Mouse (Mus musculus) spleen, adult 18-20 months (tissue): ENCODE measurements around the gene Tango2.
"Not testable (repeated sequence)": the region's sequence is repeated elsewhere in the genome, so short reads cannot be mapped to it uniquely, and the experiment has no call there.

Experiments
- DNase-seq, 2 experiments: peaks; one replicate each; pipeline ENCODE4 v3.0.0; 2022; ENCODE audit warnings: mixed read lengths in 2 of 2

The Tango2 gene

GRCm38 (mm10) chr16:18342076-18342475, 5.8 kb downstream of the Tango2 start:
- DNase-seq, result no peak

- DNase-seq, result no peak
These were observed 6.3 kb downstream of the Tango2 start for GRCm38 (mm10) chr16:18341605-18342004.

DNA sequence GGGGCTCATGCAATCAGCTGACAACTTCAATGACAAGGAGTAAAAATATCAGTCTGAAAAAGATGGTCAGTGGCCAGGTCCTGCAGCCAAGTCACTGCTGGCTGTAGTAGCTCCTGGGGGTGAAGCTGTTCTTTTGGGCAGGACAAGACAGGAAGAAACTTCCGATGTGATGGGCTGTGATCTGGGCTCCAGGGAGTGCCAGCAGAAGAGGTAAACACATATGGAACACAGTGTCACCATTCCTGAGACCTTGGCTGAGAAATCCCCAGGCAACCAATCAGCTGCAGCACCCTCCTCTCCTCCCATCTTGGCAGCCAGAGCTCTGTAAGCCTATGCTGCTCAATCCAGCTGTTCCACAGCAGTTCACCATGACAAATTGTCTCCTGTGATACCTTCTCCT, 8.0 kb downstream of the Tango2 start:
- DNase-seq, result no peak

- no peak for DNase-seq
These were observed 10.6 kb downstream of the Tango2 start for GRCm38 (mm10) chr16:18337261-18337660.

GRCm38 (mm10) chr16:18335981-18336380, 11.9 kb downstream of the Tango2 start:
- DNase-seq, result no peak

GRCm38 (mm10) chr16:18333976-18334375, 13.9 kb downstream of the Tango2 start:
- no peak for DNase-seq

DNA sequence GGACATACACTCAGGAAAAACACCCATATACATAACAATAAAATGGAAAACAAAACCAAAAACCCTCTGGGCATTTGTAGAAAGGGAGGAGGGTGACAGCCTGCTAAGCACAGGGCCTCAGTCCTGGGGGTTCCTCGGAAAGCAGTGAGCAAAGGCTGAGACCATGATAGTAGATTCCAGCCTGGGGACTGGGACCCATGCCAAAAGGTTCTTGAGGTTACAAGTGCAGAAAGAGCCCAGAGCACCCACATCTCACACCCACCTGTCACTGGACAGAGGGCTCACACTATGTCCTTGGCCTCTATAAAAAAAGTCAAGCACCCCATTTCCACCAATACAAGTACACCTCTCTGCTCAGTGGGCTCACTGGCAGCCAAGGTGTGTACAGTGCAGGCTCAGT, 19.4 kb downstream of the Tango2 start:
- no peak for DNase-seq

GRCm38 (mm10) chr16:18327936-18328335, 20.0 kb downstream of the Tango2 start:
- DNase-seq, result no peak

DNA sequence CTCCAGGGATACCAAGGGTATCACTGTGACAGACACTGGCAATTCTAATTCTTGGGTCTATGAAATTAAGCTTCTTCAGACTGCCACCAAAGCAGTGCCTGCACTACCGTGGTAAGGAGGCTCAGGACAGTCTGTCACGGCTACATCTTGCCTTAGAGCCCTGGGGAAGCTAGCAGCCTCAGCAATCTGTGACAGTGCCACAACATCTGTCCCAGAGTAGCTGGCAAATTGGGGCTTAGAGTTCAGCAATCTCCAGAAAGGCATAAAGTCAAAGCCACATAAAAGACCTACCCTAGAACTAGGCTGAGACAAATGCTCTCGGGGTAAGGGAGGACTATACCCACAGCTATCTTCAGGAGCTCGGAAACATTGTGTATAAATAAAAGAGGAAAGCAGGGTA, 22.2 kb downstream of the Tango2 start:
- no peak for DNase-seq

DNA sequence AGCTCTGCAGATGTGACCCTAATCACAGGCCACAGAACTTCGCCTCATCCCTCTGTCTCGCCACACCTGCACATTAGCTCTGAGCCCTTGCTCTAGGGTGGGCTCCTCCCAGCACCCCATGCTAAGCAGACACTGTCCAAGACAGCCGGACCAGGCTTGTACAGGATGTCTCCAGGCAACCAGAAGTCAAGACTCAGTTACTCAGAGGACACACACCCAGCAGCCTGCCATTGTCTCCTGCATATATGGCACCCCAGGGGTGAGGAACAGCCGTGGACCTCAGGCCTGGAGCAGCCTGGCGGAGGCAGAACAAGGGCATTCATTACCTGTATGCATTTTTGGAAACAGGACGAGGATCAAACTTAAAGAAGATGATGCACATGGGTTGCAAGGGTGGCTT, 23.9 kb downstream of the Tango2 start:
- no peak for DNase-seq

DNA sequence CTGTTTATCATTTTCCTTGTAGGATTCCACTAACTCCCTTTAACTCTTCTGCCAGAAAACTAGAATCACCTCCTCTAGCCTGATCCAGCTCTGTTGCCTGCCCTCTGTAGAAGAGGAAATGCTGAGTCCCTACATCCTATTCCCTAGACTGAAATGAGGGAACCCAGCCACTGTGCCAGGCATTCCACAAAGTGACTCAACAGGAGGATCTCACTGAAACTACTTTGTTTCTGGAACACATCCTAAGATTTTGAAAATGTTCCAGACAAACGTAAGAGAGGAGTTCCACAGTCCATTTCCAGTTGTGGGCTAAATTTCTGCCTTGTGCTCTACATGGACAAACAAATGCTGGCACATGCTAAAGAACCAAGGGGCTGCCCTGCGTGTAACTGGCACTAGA, 24.4 kb downstream of the Tango2 start:
- no peak for DNase-seq

GRCm38 (mm10) chr16:18321443-18321842, 26.5 kb downstream of the Tango2 start:
- DNase-seq, result no peak

DNA sequence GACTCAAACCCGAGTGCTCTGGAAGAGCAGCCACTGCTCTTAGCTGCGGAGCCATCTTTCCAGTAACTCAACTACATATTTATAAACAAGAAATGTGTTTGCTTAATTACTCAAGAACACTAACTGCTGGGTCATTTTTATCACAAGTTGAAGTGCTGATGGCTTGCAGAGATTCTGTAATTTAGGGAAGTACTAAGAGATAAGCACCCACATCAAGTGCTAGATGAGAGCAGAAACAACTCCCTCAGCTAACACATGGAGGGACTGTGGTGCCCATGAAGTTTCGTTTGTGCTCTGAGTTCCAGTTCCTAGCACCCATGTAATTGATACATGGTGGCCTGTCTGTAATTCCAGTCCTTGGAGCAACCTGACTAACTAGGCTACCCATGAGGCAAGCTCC, 28.9 kb downstream of the Tango2 start:
- no peak for DNase-seq

DNA sequence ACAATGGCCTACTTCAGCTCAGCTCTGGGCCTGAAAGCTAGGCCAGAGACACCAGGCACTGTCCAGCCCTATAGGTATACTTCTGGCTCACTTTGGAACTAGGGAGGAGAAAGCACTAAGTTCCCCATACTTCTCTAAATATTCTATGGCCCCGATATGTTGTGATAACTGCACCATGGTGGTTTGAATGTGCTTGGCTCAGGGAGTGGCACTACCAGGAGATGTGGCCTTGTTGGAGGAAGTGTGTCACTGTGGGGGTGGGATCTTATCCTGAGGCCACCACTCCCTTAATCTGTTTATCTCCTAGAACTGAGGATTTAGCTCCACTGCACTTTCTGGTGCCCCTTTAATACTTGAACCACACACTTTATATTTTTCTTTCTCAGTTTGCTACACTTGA, 39.7 kb downstream of the Tango2 start:
- DNase-seq, result no peak

DNA sequence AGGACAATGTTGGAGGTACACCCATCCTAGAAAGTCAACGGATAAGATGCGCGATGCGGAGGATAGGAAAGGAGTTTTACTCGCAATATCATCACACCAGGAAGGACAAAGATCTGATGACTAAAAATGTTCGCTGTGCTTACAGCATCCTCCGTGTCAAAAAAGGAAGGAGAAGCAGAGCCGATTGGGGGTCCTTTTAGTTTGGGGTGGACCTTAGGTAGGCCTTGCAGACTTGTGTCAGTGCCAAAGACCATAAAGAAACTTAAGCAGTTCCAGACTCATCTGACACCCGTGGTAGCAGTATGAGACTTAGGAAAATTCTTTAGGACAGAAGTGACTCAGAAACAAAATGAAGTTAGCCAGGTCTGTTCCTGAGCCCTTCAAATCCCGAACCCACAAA, 58.3 kb downstream of the Tango2 start:
- not testable (repeated sequence) for DNase-seq

DNA sequence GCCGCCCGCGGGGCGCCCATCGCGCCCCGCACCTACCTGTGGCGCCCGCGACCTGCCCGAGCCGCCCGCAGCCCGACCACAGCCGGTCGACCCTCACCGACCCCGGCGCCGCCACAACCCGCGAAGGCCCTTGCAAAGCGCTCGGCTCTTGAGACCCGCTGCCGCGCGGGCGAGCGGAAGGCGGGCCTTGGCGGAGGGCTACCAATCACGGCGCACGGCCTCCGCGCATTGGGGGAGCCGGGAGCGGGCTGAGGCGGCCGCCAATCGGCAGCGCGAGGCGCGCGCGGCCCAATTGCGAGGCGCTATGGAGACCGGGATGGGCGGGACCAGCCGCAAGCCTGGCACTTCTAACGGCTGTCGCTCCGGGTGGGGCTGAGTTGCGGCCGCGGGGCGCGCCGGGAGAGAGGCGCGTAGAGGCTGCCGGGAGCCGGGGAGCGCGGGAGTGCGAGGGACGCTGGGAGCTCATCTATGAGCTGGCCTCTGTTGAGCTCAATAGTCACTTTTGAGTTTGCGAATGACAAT, 58.8 kb downstream of the Tango2 start, which contains the start of gene Dgcr8:
Gene Dgcr8 (minus strand): TSS at position 180 of the 522 bp plus-strand sequence.
- DNase-seq, result peak; percentile 95 to 97

DNA sequence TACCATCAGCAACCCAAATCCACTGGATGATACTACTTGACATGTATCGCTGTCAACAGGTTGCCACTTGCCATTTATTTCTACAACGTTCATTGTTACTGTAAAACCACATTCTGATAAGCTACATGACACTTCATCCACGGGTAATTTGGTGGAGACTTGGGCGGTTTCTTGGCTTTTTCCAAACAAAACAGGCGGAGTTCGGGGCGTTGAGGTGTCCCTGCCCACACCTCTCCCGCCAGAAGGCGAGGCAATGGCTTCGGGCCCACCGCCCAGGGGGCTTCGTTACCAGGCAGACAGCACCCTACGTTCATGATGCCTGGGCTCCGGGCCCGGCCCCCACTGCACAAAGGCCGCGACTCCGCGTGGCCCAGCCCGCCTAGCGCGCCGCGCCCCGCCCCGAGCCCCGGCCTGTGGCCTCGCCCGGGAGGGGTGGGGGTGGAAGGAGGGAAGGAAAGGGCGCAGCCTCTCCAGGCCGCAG, 59.3 kb downstream of the Tango2 start:
- DNase-seq, result no peak

GRCm38 (mm10) chr16:18288166-18288565, 59.7 kb downstream of the Tango2 start:
- DNase-seq, result no peak

GRCm38 (mm10) chr16:18275166-18275565, 72.7 kb downstream of the Tango2 start:
- no peak for DNase-seq

GRCm38 (mm10) chr16:18268182-18268581, 79.7 kb downstream of the Tango2 start:
- no peak for DNase-seq

- DNase-seq, result no peak
These were observed 82.9 kb downstream of the Tango2 start for GRCm38 (mm10) chr16:18265024-18265423.

- no peak for DNase-seq
These were observed 89.7 kb downstream of the Tango2 start, which contains the start of gene Gm49776 for GRCm38 (mm10) chr16:18258221-18258620. TSS of gene Gm49776 (minus strand) at chr16:18258321.

- DNase-seq, result no peak
These were observed 94.0 kb downstream of the Tango2 start for GRCm38 (mm10) chr16:18253866-18254265.

- DNase-seq, result no peak
These were observed 95.2 kb downstream of the Tango2 start for GRCm38 (mm10) chr16:18252736-18253135.
